Comparison of ENCODE assay signal across 16 mouse cellular contexts in the genomic region with DNA sequence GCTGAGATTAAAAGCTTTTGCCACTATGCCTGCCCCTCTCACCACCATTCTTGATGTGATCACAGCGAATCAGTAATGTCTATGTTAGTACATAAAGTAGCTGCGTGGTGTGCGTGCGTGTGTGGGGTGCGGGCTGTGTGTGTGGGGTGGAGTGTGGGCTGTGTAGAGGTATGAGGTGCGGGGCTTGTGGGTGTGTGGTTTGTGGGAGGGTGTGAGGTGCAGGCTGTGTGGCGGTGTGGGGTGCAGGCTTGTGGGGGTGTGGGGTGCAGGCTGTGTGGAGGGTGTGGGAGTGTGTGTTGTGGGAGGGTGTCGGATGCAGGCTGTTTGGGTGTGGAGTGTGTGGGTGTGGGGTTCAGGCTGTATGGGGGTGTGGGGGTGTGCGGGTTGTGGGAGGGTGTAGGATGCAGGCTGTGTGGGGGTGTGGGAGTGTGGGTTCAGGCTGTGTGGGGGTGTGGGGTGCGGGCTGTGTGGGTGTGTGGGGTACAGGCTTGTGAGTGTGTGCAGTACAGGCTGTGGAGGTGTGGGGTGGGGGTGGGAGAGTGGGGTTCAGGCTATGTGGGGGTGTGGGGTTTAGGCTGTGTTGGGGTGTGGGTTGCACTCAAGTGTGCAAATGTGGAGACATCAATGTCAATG. TPM values are rescaled to one million over a fixed set of nuclear protein-coding genes. Genes with fewer than 3 reads are reported as not detected.
DNase-seq lines count a peak whose midpoint lies in the region; ATAC-seq lines count a peak whose summit lies in the region.
"Had no signal": no experiment of that assay in that cellular context is flagged by ENCODE, and none has a peak within 500 bp of the region (broad histone marks: within the 10 kb centered on the region; RNA-seq: fewer than 3 reads in every experiment).

No protein-coding gene starts in this region.

- H3K27me3 ChIP-seq in embryonic facial prominence, embryonic 11.5 days (ENCODE audit: control insufficient read depth, insufficient read depth, low read length): no peaks in the 10 kb centered on the region
- H3K27me3 ChIP-seq in embryonic facial prominence, embryonic 10.5 days (replicated peaks; ENCODE audit: low read depth, poor library complexity, severe bottlenecking): no peaks in the 10 kb centered on the region
- H3K27me3 ChIP-seq in liver, embryonic 12.5 days (replicated peaks): no peaks in the 10 kb centered on the region
- H3K27me3 ChIP-seq in midbrain, embryonic 16.5 days (ENCODE audit: control insufficient read depth, insufficient read depth, low read depth, low read length): no peaks in the 10 kb centered on the region
- H3K27me3 ChIP-seq: forebrain, embryonic 12.5 days had no signal

- H3K4me3 ChIP-seq in embryonic facial prominence, embryonic 11.5 days (ENCODE audit: low read depth, low read length): no peak overlapping the region
- H3K4me3 ChIP-seq in embryonic facial prominence, embryonic 10.5 days: no peak overlapping the region
- no peak overlapping the region for H3K4me3 ChIP-seq in liver, embryonic 12.5 days
- no peak overlapping the region for H3K4me3 ChIP-seq in midbrain, embryonic 16.5 days (ENCODE audit: low read depth, low read length)
- H3K4me3 ChIP-seq: forebrain, embryonic 12.5 days had no signal

- DNase-seq in embryonic facial prominence, embryonic 11.5 days (ENCODE audit: low spot score): no peak
- no peak for DNase-seq in embryonic facial prominence, embryonic 10.5 days (ENCODE audit: low spot score)
- no peak for DNase-seq in liver
- DNase-seq in frontal cortex, adult 2 months (ENCODE audit: extremely low spot score in 1 of 2, low spot score in 1 of 2): no peak
- DNase-seq in layer of hippocampus, postnatal 36 days: no peak
- DNase-seq: cerebellum, adult 11-12 months; gastrocnemius, postnatal 36 days; heart, postnatal 10 days; kidney, adult 18-20 months; layer of hippocampus, adult 9-11 months; right cerebral cortex, postnatal 4 days had no signal

- no peaks in the 10 kb centered on the region for H3K9me3 ChIP-seq in embryonic facial prominence, embryonic 11.5 days (replicated peaks; ENCODE audit: control insufficient read depth, low read length)
- H3K9me3 ChIP-seq in embryonic facial prominence, embryonic 10.5 days: peaks cover 5% of the 10 kb centered on the region; the same call in 1 of the 2 replicates
- no peaks in the 10 kb centered on the region for H3K9me3 ChIP-seq in liver, embryonic 12.5 days (replicated peaks)
- no peaks in the 10 kb centered on the region for H3K9me3 ChIP-seq in midbrain, embryonic 16.5 days (replicated peaks; ENCODE audit: control insufficient read depth, low read length, poor library complexity, severe bottlenecking)

- H3K36me3 ChIP-seq in embryonic facial prominence, embryonic 11.5 days (replicated peaks; ENCODE audit: control insufficient read depth, insufficient read depth, low read depth, low read length): no peaks in the 10 kb centered on the region
- H3K36me3 ChIP-seq in embryonic facial prominence, embryonic 10.5 days (replicated peaks): no peaks in the 10 kb centered on the region
- no peaks in the 10 kb centered on the region for H3K36me3 ChIP-seq in liver, embryonic 12.5 days
- H3K36me3 ChIP-seq in midbrain, embryonic 16.5 days (ENCODE audit: control insufficient read depth, insufficient read depth, low read length): no peaks in the 10 kb centered on the region
- H3K36me3 ChIP-seq: forebrain, embryonic 12.5 days had no signal

- H3K9ac ChIP-seq in embryonic facial prominence, embryonic 11.5 days (replicated peaks; ENCODE audit: low read length): no peak overlapping the region
- H3K9ac ChIP-seq in liver, embryonic 12.5 days: no peak overlapping the region
- H3K9ac ChIP-seq in midbrain, embryonic 16.5 days (ENCODE audit: low read depth, low read length): no peak overlapping the region
- H3K9ac ChIP-seq: forebrain, embryonic 12.5 days; liver, embryonic 14.5 days had no signal

- H3K4me1 ChIP-seq in embryonic facial prominence, embryonic 11.5 days (ENCODE audit: control insufficient read depth, insufficient read depth, low read length): no peaks in the 10 kb centered on the region
- no peaks in the 10 kb centered on the region for H3K4me1 ChIP-seq in embryonic facial prominence, embryonic 10.5 days
- no peaks in the 10 kb centered on the region for H3K4me1 ChIP-seq in liver, embryonic 12.5 days
- H3K4me1 ChIP-seq in midbrain, embryonic 16.5 days (ENCODE audit: control insufficient read depth, insufficient read depth, low read length): no peaks in the 10 kb centered on the region
- H3K4me1 ChIP-seq: forebrain, embryonic 12.5 days had no signal

- WGBS in embryonic facial prominence, embryonic 11.5 days: 90% methylated on average over 10 of the region's 10 CpGs
- 94% methylated on average over 10 of the region's 10 CpGs for WGBS in embryonic facial prominence, embryonic 10.5 days
- 71% methylated on average over 10 of the region's 10 CpGs for WGBS in liver, embryonic 12.5 days (ENCODE audit: insufficient replicate concordance)
- WGBS in midbrain, embryonic 16.5 days: 95% methylated on average over 10 of the region's 10 CpGs

- H3K4me2 ChIP-seq in embryonic facial prominence, embryonic 11.5 days (ENCODE audit: low read depth, low read length): no peak overlapping the region
- no peak overlapping the region for H3K4me2 ChIP-seq in liver, embryonic 12.5 days
- no peak overlapping the region for H3K4me2 ChIP-seq in midbrain, embryonic 16.5 days (ENCODE audit: low read length)
- H3K4me2 ChIP-seq: forebrain, embryonic 12.5 days had no signal

- peak; percentile 61; the same call in 1 of the 2 replicates for ATAC-seq in embryonic facial prominence, embryonic 11.5 days (replicated peaks; ENCODE audit: insufficient number of reproducible peaks, low FRiP score, low TSS enrichment, low read depth)
- ATAC-seq in liver, embryonic 12.5 days: 0 out of 2 replicates have a peak, but pooled peaks have one; percentile 40
- ATAC-seq in granulocyte monocyte progenitor cell, adult 5-6 weeks (replicated peaks; ENCODE audit: poor library complexity, severe bottlenecking): 0 out of 2 replicates have a peak, but pooled peaks have one; percentile 12
- ATAC-seq in midbrain, embryonic 16.5 days: peak; percentile 28

- H3K27ac ChIP-seq in embryonic facial prominence, embryonic 11.5 days (replicated peaks; ENCODE audit: low read depth, low read length): no peak overlapping the region
- no peak overlapping the region for H3K27ac ChIP-seq in embryonic facial prominence, embryonic 10.5 days (replicated peaks)
- H3K27ac ChIP-seq in liver, embryonic 12.5 days: no peak overlapping the region
- no peak overlapping the region for H3K27ac ChIP-seq in midbrain, embryonic 16.5 days (ENCODE audit: low read length)
- H3K27ac ChIP-seq: forebrain, embryonic 12.5 days; liver, embryonic 14.5 days had no signal

RNA-seq across cellular contexts. Expression of a gene that starts 19.1 kb away (rescaled TPM):
- 11.5 and 13.2 TPM in 2 replicates for polyA plus RNA-seq in embryonic facial prominence, embryonic 11.5 days (2014; fragmentation: Nextera tagmentation; extraction: Ambion mirVana)
- 16.8 and 17.4 TPM in 2 replicates for polyA plus RNA-seq in embryonic facial prominence, embryonic 10.5 days (2016; fragmentation: Nextera tagmentation; extraction: Ambion mirVana)
- 5.2 and 6.2 TPM in 2 replicates for polyA plus RNA-seq in liver, embryonic 12.5 days (2016; fragmentation: Nextera tagmentation; extraction: Ambion mirVana)
- total RNA-seq in granulocyte monocyte progenitor cell, adult 5-6 weeks (2014; fragmentation: Nextera tagmentation): 20.5 and 27.8 TPM in 2 replicates
- total RNA-seq in granulocyte monocyte progenitor cell, adult 5-6 weeks (2017): 11.0 and 12.4 TPM in 2 replicates
- polyA plus RNA-seq in midbrain, embryonic 16.5 days (2015; fragmentation: Nextera tagmentation; extraction: Ambion mirVana): 13.4 and 16.0 TPM in 2 replicates
- polyA plus RNA-seq in frontal cortex, adult 2 months (2012; rRNA removed): 19.2 and 19.6 TPM in 2 replicates
- total RNA-seq in layer of hippocampus, postnatal 36 days (2021): 10 to 100 TPM; 46.8 to 52.9 TPM
